Mouse (Mus musculus) intestine, embryonic 15.5 days (tissue): ENCODE measurements around the gene Pirt. TPM values are rescaled to one million over a fixed set of nuclear protein-coding genes. Genes with fewer than 3 reads are reported as not detected.

ENCODE experiments used
- ATAC-seq: fragments of 200-750 bp; cut with Nextera tagmentation; 2 replicates; pipeline ENCODE4 v1.8.0; 2017; ENCODE audit warnings: moderate TSS enrichment, moderate library complexity
- H3K27ac ChIP-seq: fragments of 300-500 bp; sonication (generic); 2 replicates; pipeline ENCODE4 v1.5.1; 2015; ENCODE audit warnings: mild to moderate bottlenecking, inconsistent platforms
- H3K27me3 ChIP-seq: fragments of 300-500 bp; sonication (generic); replicated peaks from 2 replicates; pipeline ENCODE4 v1.6.1; 2015; ENCODE audit warnings: inconsistent platforms
- H3K36me3 ChIP-seq: fragments of 300-500 bp; sonication (generic); 2 replicates; pipeline ENCODE4 v1.6.1; 2015; ENCODE audit warnings: inconsistent platforms
- H3K4me1 ChIP-seq: fragments of 300-500 bp; sonication (generic); replicated peaks from 2 replicates; pipeline ENCODE4 v1.6.1; 2015; ENCODE audit warnings: inconsistent platforms
- H3K4me2 ChIP-seq: fragments of 300-500 bp; sonication (generic); replicated peaks from 2 replicates; pipeline ENCODE4 v1.6.1; 2015; ENCODE audit warnings: mild to moderate bottlenecking, inconsistent platforms
- H3K4me3 ChIP-seq: fragments of 300-500 bp; sonication (generic); replicated peaks from 2 replicates; pipeline ENCODE4 v1.5.1; 2015; ENCODE audit warnings: inconsistent platforms
- H3K9ac ChIP-seq: fragments of 300-500 bp; sonication (generic); 2 replicates; pipeline ENCODE4 v1.6.1; 2015; ENCODE audit warnings: inconsistent platforms
- H3K9me3 ChIP-seq: fragments of 300-500 bp; sonication (generic); 2 replicates; pipeline ENCODE4 v1.6.1; 2016; ENCODE audit warnings: inconsistent platforms
- WGBS: fragments of 180-500 bp; shearing (Covaris S2); methylation state at CpG from one replicate; pipeline ENCODE4 v1.1.7; 2015; 5-methylcytosine and 5-hydroxymethylcytosine counted together
- polyA plus RNA-seq: library from polyadenylated mRNA; unstranded; fragments of >200 nt; fragmentation: Nextera tagmentation; extraction: Ambion mirVana; gene quantifications from 2 replicates; pipeline ENCODE4 v1.2.1, GENCODE M21; 2015

Gene Pirt
- 5.7 and 6.4 TPM in 2 replicates for polyA plus RNA-seq

DNA sequence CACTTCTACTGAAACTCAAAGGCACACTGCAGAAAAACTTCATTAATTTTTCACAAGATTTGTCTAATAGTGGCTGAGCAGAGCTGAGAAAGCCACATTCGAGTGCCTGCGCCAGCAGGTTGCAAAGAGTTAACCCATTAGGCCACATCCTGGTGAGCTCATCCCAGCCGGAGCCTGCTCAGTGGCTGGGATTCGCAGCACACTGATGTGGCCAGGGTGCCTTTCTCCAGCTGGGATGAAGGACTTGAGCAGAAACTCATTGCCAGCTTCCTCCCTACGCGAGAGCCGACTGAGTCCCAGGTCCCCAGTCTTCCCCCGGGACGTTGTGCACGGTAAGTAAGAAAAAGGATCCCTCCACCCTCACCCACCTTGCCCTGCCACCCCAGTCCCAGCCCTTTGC, at the start of gene Pirt:
TSS of gene Pirt (plus strand) at position 171 of the 400 bp plus-strand sequence.
- 39% methylated on average over 10 of the region's 10 CpGs for WGBS
- 0 out of 2 replicates have a peak within 1 kb of the TSS, but pooled peaks have one; percentile 19 for H3K4me2 ChIP-seq
- H3K36me3 ChIP-seq: no peaks in the 10 kb centered on the region
- no peaks in the 10 kb centered on the region for H3K27me3 ChIP-seq
- H3K4me3 ChIP-seq: no peak within 1 kb of the TSS
- H3K9ac ChIP-seq: no peak within 1 kb of the TSS
- no peaks in the 10 kb centered on the region for H3K9me3 ChIP-seq
- peak; percentile 26; the same call in 1 of the 2 replicates for ATAC-seq
- H3K4me1 ChIP-seq: peaks cover 7% of the 10 kb centered on the region; the same call in 1 of the 2 replicates
- no peak within 1 kb of the TSS for H3K27ac ChIP-seq

DNA sequence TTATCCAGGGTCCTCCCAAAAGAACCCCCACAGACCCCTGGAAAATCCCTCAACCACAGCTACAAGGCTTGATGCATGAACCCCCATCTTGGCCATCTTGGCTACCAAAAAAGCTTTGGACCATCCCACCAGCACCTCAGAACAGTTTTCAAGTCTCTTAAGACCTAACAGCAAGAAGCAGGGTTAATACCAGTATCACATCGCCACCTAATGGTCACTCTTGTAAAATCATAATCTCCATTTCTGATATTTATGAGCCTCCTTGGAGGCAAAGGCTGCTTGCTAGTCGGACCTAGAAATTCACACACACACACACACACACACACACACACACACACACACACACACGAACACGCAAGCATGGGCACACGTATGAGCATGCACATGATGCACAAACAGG, 40.1 kb upstream of the Pirt start:
- 10% methylated on average over 5 of the region's 5 CpGs for WGBS
- H3K36me3 ChIP-seq: no peaks in the 10 kb centered on the region

DNA sequence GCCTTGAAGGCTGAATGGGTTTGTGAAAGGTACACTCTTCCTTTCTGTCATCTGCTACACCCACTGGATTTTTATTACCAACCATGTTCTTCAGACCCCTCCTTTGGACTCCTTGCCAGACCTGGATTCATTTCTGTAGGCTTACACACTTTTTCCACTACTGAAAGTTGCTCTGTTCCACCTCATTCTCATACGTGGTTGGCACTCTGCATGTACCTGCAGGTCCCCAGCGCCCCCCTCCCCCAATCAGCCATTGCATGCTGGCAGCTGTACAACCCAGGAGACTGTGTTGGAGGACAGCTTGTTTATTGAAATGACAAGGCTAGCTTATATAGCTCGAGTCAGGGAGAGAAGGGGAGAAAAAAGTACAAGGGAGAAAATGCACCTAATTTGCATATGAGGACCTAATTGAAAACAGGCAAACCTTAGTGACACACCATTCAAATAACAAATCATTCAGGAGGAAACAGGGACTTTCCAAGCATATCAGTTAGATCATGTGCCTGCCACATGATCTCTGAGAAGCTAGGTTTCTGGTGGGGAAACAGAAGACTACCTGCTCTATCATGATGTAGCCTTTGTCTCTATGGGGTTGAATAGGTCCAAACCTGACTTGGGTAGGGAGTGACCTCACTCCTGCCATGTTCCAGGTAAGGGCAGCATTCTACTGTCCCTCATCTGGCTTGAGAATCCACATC, 38.9 kb upstream of the Pirt start:
- H3K27ac ChIP-seq: no peak overlapping the region
- no peaks in the 10 kb centered on the region for H3K9me3 ChIP-seq
- H3K4me1 ChIP-seq: no peaks in the 10 kb centered on the region
- no peak overlapping the region for H3K4me3 ChIP-seq
- H3K9ac ChIP-seq: no peak overlapping the region
- no peak for ATAC-seq
- no peaks in the 10 kb centered on the region for H3K27me3 ChIP-seq
- H3K4me2 ChIP-seq: no peak overlapping the region
- 57% methylated on average over 3 of the region's 3 CpGs for WGBS
- no peaks in the 10 kb centered on the region for H3K36me3 ChIP-seq

More for the DNA sequence above, 40.1 kb upstream of the Pirt start:
- Histone ChIP-seq H3K4me2 (no peak overlapping the region), H3K27ac (no peak overlapping the region), H3K27me3 (no peaks in the 10 kb centered on the region), H3K4me1 (no peaks in the 10 kb centered on the region), H3K9me3 (no peaks in the 10 kb centered on the region), H3K9ac (no peak overlapping the region), H3K4me3 (no peak overlapping the region)
- ATAC-seq: no peak

DNA sequence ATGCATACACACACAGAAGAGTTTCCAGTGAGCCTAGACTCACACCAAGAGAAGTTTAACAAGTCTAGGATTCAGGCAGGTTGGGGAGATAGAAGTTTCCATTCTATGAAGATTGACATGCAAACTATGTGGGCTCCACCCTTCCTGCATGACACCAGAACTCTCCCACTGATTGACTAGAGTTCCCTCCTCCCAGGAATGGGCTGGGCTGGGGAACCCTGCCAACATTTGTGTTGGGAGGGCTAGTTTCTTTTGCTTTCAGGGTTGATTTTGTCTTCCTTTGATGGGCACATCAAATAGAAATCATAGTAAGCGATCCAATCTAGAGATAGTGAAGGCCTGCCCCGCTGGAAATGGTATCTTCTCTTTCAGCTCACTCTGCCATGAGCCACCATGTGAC, 30.5 kb upstream of the Pirt start:
- H3K4me3 ChIP-seq: no peak overlapping the region
- H3K27ac ChIP-seq: no peak overlapping the region
- no peaks in the 10 kb centered on the region for H3K9me3 ChIP-seq
- H3K36me3 ChIP-seq: no peaks in the 10 kb centered on the region
- H3K4me1 ChIP-seq: no peaks in the 10 kb centered on the region
- no peak for ATAC-seq
- WGBS: 76% methylated on average over 2 of the region's 2 CpGs
- H3K27me3 ChIP-seq: no peaks in the 10 kb centered on the region
- no peak overlapping the region for H3K4me2 ChIP-seq
- H3K9ac ChIP-seq: no peak overlapping the region

DNA sequence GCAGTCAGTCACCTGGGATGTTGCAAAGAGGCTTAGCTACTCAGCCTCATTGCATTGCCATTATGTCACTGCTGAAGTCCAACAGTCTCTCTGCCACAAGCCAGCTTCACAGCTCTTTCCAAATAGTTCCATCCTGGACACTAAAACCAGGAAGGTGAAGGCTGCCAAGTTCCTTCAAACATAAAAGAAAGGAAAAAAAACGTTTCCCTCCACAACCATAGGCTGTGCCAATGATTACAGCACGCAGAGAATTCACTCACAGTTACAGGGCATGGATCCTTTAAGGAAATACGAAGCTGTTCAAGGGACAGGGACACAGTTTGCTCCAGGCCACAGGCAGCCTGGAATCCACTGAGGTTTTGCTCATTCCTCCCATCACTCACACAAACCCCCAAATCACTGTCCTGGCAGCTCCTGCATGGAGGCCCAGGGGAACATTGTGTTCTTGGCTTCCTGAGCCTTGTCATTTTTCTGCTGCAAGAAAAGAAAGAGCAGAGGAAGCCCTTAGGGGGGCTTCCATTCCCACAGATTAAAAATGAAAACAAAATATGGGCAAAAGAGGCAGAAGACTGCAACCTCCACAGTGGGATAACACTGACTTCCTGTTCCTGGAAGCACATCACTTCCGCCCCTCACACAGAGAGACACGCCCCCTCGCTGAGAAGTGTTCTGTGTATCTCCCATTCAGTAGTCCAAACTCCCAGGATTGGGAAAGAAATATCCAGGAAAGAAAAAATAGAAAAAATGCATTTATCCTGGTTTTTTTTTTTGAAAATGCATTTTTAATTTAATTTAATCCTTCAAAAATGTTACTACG, 29.3 kb upstream of the Pirt start:
- Histone ChIP-seq H3K4me2 (no peak overlapping the region), H3K27me3 (no peaks in the 10 kb centered on the region), H3K4me3 (no peak overlapping the region), H3K9me3 (no peaks in the 10 kb centered on the region), H3K4me1 (no peaks in the 10 kb centered on the region), H3K36me3 (no peaks in the 10 kb centered on the region), H3K9ac (no peak overlapping the region), H3K27ac (no peak overlapping the region)
- no peak for ATAC-seq
- WGBS: 74% methylated on average over 7 of the region's 7 CpGs

DNA sequence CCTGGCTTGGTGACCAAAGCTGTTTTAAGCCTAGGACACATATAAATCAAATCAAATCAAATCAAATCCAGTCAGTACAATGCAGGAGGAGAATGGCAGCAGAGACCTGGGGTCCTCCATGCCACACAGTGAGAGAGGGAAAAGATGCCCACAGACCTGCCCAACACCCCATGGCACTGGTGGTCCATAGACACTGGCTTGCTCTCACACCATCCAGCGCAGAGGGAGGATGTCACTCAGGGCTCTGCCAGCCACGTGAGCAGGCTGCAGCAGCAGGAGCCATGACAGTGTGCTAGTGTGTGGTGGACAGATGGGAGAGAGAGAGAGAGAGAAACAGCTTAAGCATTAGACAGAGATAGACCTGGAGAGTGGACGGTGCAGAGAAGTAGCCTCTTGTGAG, 19.2 kb upstream of the Pirt start:
- H3K4me2 ChIP-seq: no peak overlapping the region
- no peak overlapping the region for H3K27ac ChIP-seq
- H3K27me3 ChIP-seq: no peaks in the 10 kb centered on the region
- no peaks in the 10 kb centered on the region for H3K36me3 ChIP-seq
- no peaks in the 10 kb centered on the region for H3K9me3 ChIP-seq
- no peak overlapping the region for H3K4me3 ChIP-seq
- no peak for ATAC-seq
- no peaks in the 10 kb centered on the region for H3K4me1 ChIP-seq
- H3K9ac ChIP-seq: no peak overlapping the region
- 80% methylated on average over 3 of the region's 3 CpGs for WGBS

DNA sequence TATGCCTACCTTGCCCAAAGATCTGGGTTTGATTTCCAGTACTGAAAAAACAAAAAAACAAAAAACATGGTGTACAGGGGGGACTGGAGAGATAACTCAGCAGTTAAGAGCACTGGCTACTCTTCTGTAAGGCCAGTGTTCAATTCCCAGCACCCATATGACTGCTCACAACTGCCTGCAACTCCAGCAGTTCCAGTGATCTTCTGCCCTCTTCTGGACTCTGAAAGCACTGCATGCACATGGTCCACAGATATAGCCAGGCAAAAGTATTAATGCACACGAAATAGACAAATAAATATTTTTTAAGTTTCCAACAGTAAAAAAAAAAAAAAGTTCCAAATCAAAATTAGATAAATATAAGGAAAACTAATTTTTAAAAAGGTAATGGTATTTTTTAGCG, 13.0 kb upstream of the Pirt start:
- no peak overlapping the region for H3K9ac ChIP-seq
- no peak overlapping the region for H3K27ac ChIP-seq
- H3K9me3 ChIP-seq: no peaks in the 10 kb centered on the region
- no peak overlapping the region for H3K4me3 ChIP-seq
- no peak for ATAC-seq
- no peaks in the 10 kb centered on the region for H3K4me1 ChIP-seq
- no peaks in the 10 kb centered on the region for H3K27me3 ChIP-seq
- H3K36me3 ChIP-seq: no peaks in the 10 kb centered on the region
- 92% methylated on average over 2 of the region's 2 CpGs for WGBS
- H3K4me2 ChIP-seq: no peak overlapping the region

DNA sequence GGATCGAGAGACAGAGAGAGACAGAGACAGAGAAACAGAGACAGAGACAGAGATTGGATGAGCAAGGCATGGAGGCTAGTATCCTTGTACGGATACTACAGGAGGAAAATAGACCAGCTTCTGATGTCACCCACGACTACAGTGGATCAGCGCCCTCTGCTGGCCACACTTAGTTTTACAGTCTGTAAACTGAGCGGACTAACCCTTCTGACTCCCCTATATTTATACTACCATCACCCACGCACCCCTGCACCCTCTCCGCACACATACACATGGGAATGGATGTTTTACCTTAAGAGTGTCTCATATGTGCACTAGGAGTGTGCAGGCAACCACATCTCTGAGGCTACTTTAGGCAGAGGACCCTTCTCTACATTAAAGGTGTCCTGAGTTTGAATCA, 12.4 kb upstream of the Pirt start:
- whole genome bisulfite sequencing: 20% methylated on average over 7 of the region's 7 CpGs
- Histone ChIP-seq H3K9ac (no peak overlapping the region), H3K4me1 (no peaks in the 10 kb centered on the region), H3K9me3 (no peaks in the 10 kb centered on the region), H3K4me3 (no peak overlapping the region), H3K27ac (no peak overlapping the region), H3K36me3 (no peaks in the 10 kb centered on the region), H3K4me2 (no peak overlapping the region), H3K27me3 (no peaks in the 10 kb centered on the region)
- no peak for ATAC-seq

DNA sequence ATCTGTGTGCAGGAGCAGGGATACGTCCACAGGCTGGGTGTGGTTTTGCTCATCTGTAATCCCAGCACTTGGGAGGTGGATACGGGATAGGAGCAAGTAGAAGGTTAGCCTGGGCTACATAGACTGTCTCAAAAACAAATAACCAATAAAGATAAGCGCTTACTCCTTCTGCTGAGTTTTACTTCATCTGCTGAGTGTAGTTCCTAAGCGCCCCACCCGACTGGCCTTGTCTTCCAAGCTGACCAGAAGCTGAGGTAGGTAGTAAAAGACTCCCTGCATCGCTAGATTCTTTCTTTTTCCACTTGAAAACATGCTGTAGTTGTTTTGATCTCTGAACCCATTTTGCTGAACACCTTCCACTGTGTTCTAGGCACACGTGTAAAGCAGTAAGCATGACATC, 9.0 kb upstream of the Pirt start:
- Histone ChIP-seq H3K27me3 (no peaks in the 10 kb centered on the region), H3K4me3 (no peak overlapping the region), H3K9me3 (no peaks in the 10 kb centered on the region), H3K9ac (no peak overlapping the region), H3K4me2 (no peak overlapping the region), H3K36me3 (no peaks in the 10 kb centered on the region), H3K4me1 (peaks cover 3% of the 10 kb centered on the region), H3K27ac (no peak overlapping the region)
- no peak for ATAC-seq
- 83% methylated on average over 7 of the region's 7 CpGs for WGBS

DNA sequence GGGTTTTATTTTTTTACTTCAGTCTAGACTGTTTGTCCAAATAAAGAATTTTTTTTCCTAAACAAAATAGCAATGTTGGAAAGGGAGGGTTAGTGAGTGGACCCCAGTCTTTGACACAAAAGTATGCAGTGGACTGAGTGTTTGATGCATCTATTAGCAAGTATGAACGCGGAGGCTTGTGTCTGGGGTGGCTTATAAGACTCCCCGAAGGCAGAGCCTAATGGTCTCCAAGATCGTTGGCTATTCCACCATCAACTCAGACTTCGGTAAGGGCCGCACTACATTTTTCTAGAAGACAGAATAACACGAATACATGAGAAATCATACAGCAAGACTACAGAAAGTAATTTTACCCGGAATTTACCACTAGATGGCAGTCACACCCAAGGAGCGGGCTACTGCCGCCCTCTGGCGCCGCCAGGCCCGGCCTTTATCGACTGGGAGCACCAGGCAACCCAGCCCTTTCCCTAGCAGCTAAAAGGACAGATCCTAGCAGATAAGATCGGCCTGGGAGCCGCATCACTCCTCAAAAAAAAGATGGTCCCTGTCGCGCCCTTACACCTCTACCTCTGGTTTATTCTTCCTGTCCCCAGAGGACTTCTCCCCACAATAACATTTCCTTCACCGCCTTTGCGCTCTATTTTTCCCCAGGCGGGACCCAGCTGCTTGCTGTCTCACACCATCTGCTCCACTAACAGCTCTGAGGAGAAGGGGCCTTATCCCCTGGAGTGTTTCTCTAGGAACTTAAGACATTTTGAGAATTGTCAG, 6.0 kb upstream of the Pirt start:
- peaks cover 3% of the 10 kb centered on the region for H3K4me1 ChIP-seq
- H3K9me3 ChIP-seq: no peaks in the 10 kb centered on the region
- H3K4me2 ChIP-seq: peak overlapping the region; percentile 52
- peak; percentile 82 for ATAC-seq
- no peak overlapping the region for H3K9ac ChIP-seq
- H3K36me3 ChIP-seq: no peaks in the 10 kb centered on the region
- H3K4me3 ChIP-seq: no peak overlapping the region
- no peaks in the 10 kb centered on the region for H3K27me3 ChIP-seq
- H3K27ac ChIP-seq: no peak overlapping the region
- 17% methylated on average over 21 of the region's 21 CpGs for WGBS

DNA sequence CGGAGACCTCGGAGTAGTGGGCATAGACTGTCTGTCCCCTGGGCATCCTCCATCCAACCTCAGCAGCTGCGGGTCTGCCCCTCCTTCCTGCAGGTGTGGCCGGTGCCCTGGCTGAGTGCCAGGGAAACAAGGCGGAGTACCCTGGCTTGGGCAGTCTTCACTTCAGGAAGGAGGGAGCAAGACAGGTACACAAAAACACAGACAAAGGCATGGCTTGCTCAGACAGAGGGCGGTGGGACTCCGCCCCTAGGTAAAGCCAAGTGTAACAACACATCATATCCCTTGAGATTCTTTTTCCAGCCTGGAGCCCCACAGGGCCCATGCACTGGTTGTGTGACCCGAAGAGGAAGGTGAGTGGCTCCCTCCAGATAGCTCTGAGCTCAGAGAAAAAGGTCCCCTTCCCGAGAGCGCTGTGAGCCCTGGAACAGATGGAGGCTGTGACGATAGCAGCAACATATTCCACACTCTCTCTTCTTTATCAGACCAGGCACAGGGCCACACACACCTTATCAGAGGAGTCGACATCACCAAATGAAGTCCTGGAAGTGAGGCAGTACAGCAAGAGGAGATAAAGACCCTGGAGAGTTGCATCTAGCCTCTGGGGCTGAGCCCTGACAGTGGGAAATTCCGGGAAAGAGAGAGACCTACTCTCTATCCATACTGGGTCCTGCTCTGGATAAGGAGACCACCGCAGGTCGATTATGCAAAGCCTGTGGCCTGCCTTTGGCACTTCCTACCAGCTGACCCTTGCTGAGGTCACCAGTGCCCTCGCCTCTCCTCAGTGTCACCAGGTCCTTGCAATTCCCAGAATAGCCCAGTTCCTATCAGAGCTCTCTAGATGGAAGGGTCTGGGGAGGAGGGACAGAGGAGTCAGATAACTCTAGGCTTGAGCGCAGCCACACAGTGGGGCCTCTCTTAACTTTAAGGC, 1.0 kb downstream of the Pirt start:
- ATAC-seq: peak; percentile 78
- peaks cover 7% of the 10 kb centered on the region; the same call in 1 of the 2 replicates for H3K4me1 ChIP-seq
- no peaks in the 10 kb centered on the region for H3K36me3 ChIP-seq
- 0 out of 2 replicates have a peak overlapping the region, but pooled peaks have one; percentile 19 for H3K4me2 ChIP-seq
- H3K27me3 ChIP-seq: no peaks in the 10 kb centered on the region
- no peak overlapping the region for H3K4me3 ChIP-seq
- WGBS: 47% methylated on average over 17 of the region's 17 CpGs
- H3K9ac ChIP-seq: no peak overlapping the region
- H3K9me3 ChIP-seq: no peaks in the 10 kb centered on the region
- H3K27ac ChIP-seq: no peak overlapping the region
